Mouse (Mus musculus) intestine, embryonic 14.5 days (tissue): ENCODE results near the gene Ly6g5b. TPM values are rescaled to one million over a fixed set of nuclear protein-coding genes. Genes with fewer than 3 reads are reported as not detected.

Source experiments
- polyA plus RNA-seq: library from polyadenylated mRNA; unstranded; fragments of >200 nt; fragmentation: Nextera tagmentation; extraction: Ambion mirVana; gene quantifications from 2 replicates; pipeline ENCODE4 v1.2.1, GENCODE M21; 2014

The Ly6g5b gene
- polyA plus RNA-seq, 1 experiment from 2014 or later: 0.64 TPM

Other genes starting within 250 kb of the Ly6g5b start
- gene Zbtb12, start 235.9 kb downstream of the Ly6g5b start, polyA plus RNA-seq: 1.4 and 1.6 TPM in 2 replicates
- gene Gm20547, start 233.4 kb downstream of the Ly6g5b start, polyA plus RNA-seq: not detected in 2 replicates
- 6.8 and 7.5 TPM in 2 replicates for gene C2, start 217.2 kb downstream of the Ly6g5b start, polyA plus RNA-seq
- gene Ehmt2, start 217.0 kb downstream of the Ly6g5b start, polyA plus RNA-seq: 73.4 and 75.2 TPM in 2 replicates
- gene Slc44a4, start 201.0 kb downstream of the Ly6g5b start, polyA plus RNA-seq: 25.4 and 28.4 TPM in 2 replicates
- gene Neu1, start 184.2 kb downstream of the Ly6g5b start, polyA plus RNA-seq: 40.1 and 42.8 TPM in 2 replicates
- gene Hspa1b, start 156.2 kb downstream of the Ly6g5b start, polyA plus RNA-seq: 0.24 and 0.46 TPM in 2 replicates
- not detected in 2 replicates for gene Gm20481, start 145.5 kb downstream of the Ly6g5b start, polyA plus RNA-seq
- gene Hspa1a, start 143.3 kb downstream of the Ly6g5b start, polyA plus RNA-seq: 3.5 and 4.5 TPM in 2 replicates
- gene Hspa1l, start 142.7 kb downstream of the Ly6g5b start, polyA plus RNA-seq: 0.53 and 1.2 TPM in 2 replicates
- gene Lsm2, start 133.6 kb downstream of the Ly6g5b start, polyA plus RNA-seq: 216 and 228 TPM in 2 replicates
- 119 and 133 TPM in 2 replicates for gene Vars, start 114.4 kb downstream of the Ly6g5b start, polyA plus RNA-seq
- 0.19 and 0.26 TPM in 2 replicates for gene Vwa7, start 98.8 kb downstream of the Ly6g5b start, polyA plus RNA-seq
- 20.7 and 21.5 TPM in 2 replicates for gene Sapcd1, start 87.4 kb downstream of the Ly6g5b start, polyA plus RNA-seq
- gene Msh5, start 68.7 kb downstream of the Ly6g5b start, polyA plus RNA-seq: 3.6 and 3.9 TPM in 2 replicates
- 113 and 141 TPM in 2 replicates for gene Clic1, start 65.5 kb downstream of the Ly6g5b start, polyA plus RNA-seq
- gene Ddah2, start 56.4 kb downstream of the Ly6g5b start, polyA plus RNA-seq: 278 and 333 TPM in 2 replicates
- not detected in 2 replicates for gene Ly6g6c, start 50.0 kb downstream of the Ly6g5b start, polyA plus RNA-seq
- 0.55 and 0.81 TPM in 2 replicates for gene Mpig6b, start 49.2 kb downstream of the Ly6g5b start, polyA plus RNA-seq
- gene Ly6g6e, start 38.5 kb downstream of the Ly6g5b start, polyA plus RNA-seq: 1.3 and 2.8 TPM in 2 replicates
- gene Ly6g6d, start 37.4 kb downstream of the Ly6g5b start, polyA plus RNA-seq: 5.0 and 6.1 TPM in 2 replicates
- 0.27 TPM in 1 of 2 replicates, not detected in the other for gene Ly6g6f, start 29.8 kb downstream of the Ly6g5b start, polyA plus RNA-seq
- 86.4 and 91.0 TPM in 2 replicates for gene Abhd16a, start 26.2 kb downstream of the Ly6g5b start, polyA plus RNA-seq
- not detected in 2 replicates for gene Ly6g5c, start 7.1 kb downstream of the Ly6g5b start, polyA plus RNA-seq
- 19.7 and 24.7 TPM in 2 replicates for gene Gpank1, start 6.0 kb upstream of the Ly6g5b start, polyA plus RNA-seq
- 275 and 286 TPM in 2 replicates for gene Csnk2b, start 6.6 kb upstream of the Ly6g5b start, polyA plus RNA-seq
- gene D17H6S53E, start 10.9 kb upstream of the Ly6g5b start, polyA plus RNA-seq: 8.4 and 10.8 TPM in 2 replicates
- 0.95 and 1.5 TPM in 2 replicates for gene Apom, start 16.6 kb upstream of the Ly6g5b start, polyA plus RNA-seq
- 75.5 and 79.5 TPM in 2 replicates for gene Bag6, start 19.8 kb upstream of the Ly6g5b start, polyA plus RNA-seq
- gene Prrc2a, start 49.5 kb upstream of the Ly6g5b start, polyA plus RNA-seq: 186 and 196 TPM in 2 replicates
- 15.4 and 17.5 TPM in 2 replicates for gene Aif1, start 60.6 kb upstream of the Ly6g5b start, polyA plus RNA-seq
- gene Lst1, start 73.0 kb upstream of the Ly6g5b start, polyA plus RNA-seq: 16.9 and 19.1 TPM in 2 replicates
- 1.1 and 1.5 TPM in 2 replicates for gene Ltb, start 79.0 kb upstream of the Ly6g5b start, polyA plus RNA-seq
- 0.12 and 0.28 TPM in 2 replicates for gene Tnf, start 86.6 kb upstream of the Ly6g5b start, polyA plus RNA-seq
- 0.81 and 0.85 TPM in 2 replicates for gene Lta, start 89.9 kb upstream of the Ly6g5b start, polyA plus RNA-seq
- gene Gm16181, start 105.4 kb upstream of the Ly6g5b start, polyA plus RNA-seq: 0.39 and 0.88 TPM in 2 replicates
- gene Atp6v1g2, start 118.2 kb upstream of the Ly6g5b start, polyA plus RNA-seq: 5.8 and 5.9 TPM in 2 replicates
- gene Nfkbil1, start 120.4 kb upstream of the Ly6g5b start, polyA plus RNA-seq: 3.1 and 4.3 TPM in 2 replicates
- gene Ddx39b, start 126.3 kb upstream of the Ly6g5b start, polyA plus RNA-seq: 458 and 500 TPM in 2 replicates
- gene H2-D1, start 147.3 kb upstream of the Ly6g5b start, polyA plus RNA-seq: 102 and 108 TPM in 2 replicates
- 1.2 and 1.6 TPM in 2 replicates for gene H2-Q1, start 205.0 kb upstream of the Ly6g5b start, polyA plus RNA-seq
- 37.3 and 39.1 TPM in 2 replicates for gene H2-Q2, start 226.8 kb upstream of the Ly6g5b start, polyA plus RNA-seq